Mouse (Mus musculus) small intestine, adult 2 months (tissue): Measurements from ENCODE around the gene Pkd1l1. TPM values are rescaled to one million over a fixed set of nuclear protein-coding genes. Genes with fewer than 3 reads are reported as not detected.

Experiments used
- H3K27ac ChIP-seq: fragments of 200-500 bp; 2 replicates; pipeline ENCODE4 v1.5.1; 2012; ENCODE audit warnings: low read depth, low read length, control low read depth, inconsistent platforms; ENCODE audit not compliant: insufficient read depth
- H3K27me3 ChIP-seq: fragments of 200-500 bp; 2 replicates; pipeline ENCODE4 v1.6.1; 2012; ENCODE audit warnings: mild to moderate bottlenecking, moderate library complexity, low read length, inconsistent platforms; ENCODE audit not compliant: control insufficient read depth, insufficient read depth
- H3K36me3 ChIP-seq: fragments of 200-500 bp; 2 replicates; pipeline ENCODE4 v1.6.1; 2012; ENCODE audit warnings: mild to moderate bottlenecking, low read length, control low read depth, inconsistent platforms; ENCODE audit not compliant: control insufficient read depth, insufficient read depth
- H3K4me1 ChIP-seq: fragments of 200-500 bp; 2 replicates; pipeline ENCODE4 v1.6.1; 2012; ENCODE audit warnings: low read length, inconsistent platforms, mixed read lengths; ENCODE audit not compliant: control insufficient read depth, insufficient read depth, insufficient read length
- H3K4me3 ChIP-seq: fragments of 200-500 bp; 2 replicates; pipeline ENCODE4 v1.5.1; 2012; ENCODE audit warnings: low read depth, mild to moderate bottlenecking, control low read depth, inconsistent platforms, low read length, moderate library complexity
- CTCF ChIP-seq: fragments of 200-500 bp; IDR thresholded peaks from 2 replicates; pipeline ENCODE4 v1.5.1; 2012; ENCODE audit warnings: low read depth, mild to moderate bottlenecking, control low read depth, inconsistent platforms, low read length, moderate library complexity, mixed read lengths; ENCODE audit not compliant: insufficient replicate concordance, insufficient read length; ENCODE audit errors: extremely low read depth
- POLR2A ChIP-seq: fragments of 200-500 bp; IDR thresholded peaks from 2 replicates; pipeline ENCODE4 v1.6.1; 2012; ENCODE audit warnings: low read depth, mild to moderate bottlenecking, control low read depth, inconsistent platforms, low read length, moderate library complexity
- WGBS: fragments of 180-500 bp; shearing (Covaris S2); methylation state at CpG from one replicate; pipeline ENCODE4 v1.1.7; 2018; 5-methylcytosine and 5-hydroxymethylcytosine counted together
- polyA plus RNA-seq: library from polyadenylated mRNA; depleted of rRNA; stranded (reverse); fragments of >200 nt; gene quantifications from 2 replicates; pipeline ENCODE4 v1.2.3, GENCODE M21; 2012

Gene Pkd1l1
- polyA plus RNA-seq, 1 experiment, result not detected

DNA sequence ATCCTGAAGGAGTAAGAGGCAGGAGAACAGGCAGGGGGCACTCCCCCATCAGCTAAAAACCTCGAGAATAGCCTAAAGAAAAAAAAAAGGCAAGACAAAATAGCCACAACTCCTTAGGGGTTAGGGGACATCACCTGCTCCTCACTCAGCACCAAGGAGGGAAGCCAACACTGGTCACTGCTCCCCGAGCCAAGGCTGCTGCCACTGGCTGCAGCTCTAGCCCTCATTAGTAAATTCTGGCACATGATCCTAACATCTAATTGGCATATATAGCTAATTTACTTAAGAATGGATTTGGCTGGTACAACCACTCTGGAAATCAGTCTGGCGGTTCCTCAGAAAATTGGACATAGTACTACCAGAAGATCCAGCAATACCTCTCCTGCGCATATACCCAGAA, 166.1 kb downstream of the Pkd1l1 start:
- Histone ChIP-seq H3K4me3 (no peak overlapping the region), H3K36me3 (no peaks in the 10 kb centered on the region), H3K27ac (no peak overlapping the region), H3K27me3 (no peaks in the 10 kb centered on the region), H3K4me1 (no peaks in the 10 kb centered on the region)
- TF ChIP-seq POLR2A (no peak), CTCF (no peak)
- 78% methylated on average over 4 of the region's 4 CpGs for WGBS

GRCm38 (mm10) chr11:8804178-8804577, 168.9 kb downstream of the Pkd1l1 start:
- Histone ChIP-seq H3K27me3 (no peaks in the 10 kb centered on the region; the same call in 1 of the 2 replicates), H3K4me1 (no peaks in the 10 kb centered on the region), H3K36me3 (no peaks in the 10 kb centered on the region), H3K27ac (no peak overlapping the region), H3K4me3 (no peak overlapping the region)
- TF ChIP-seq POLR2A (no peak), CTCF (no peak)
- WGBS, result 89% methylated on average over 3 of the region's 3 CpGs

GRCm38 (mm10) chr11:8797486-8797885, 175.6 kb downstream of the Pkd1l1 start:
- no peaks in the 10 kb centered on the region for H3K4me1 ChIP-seq
- H3K36me3 ChIP-seq, result no peaks in the 10 kb centered on the region
- no peaks in the 10 kb centered on the region; the same call in 1 of the 2 replicates for H3K27me3 ChIP-seq
- 60% methylated on average over 5 of the region's 5 CpGs for WGBS
- no peak overlapping the region for H3K4me3 ChIP-seq
- no peak for TF ChIP-seq POLR2A
- TF ChIP-seq CTCF, result no peak
- H3K27ac ChIP-seq, result no peak overlapping the region

DNA sequence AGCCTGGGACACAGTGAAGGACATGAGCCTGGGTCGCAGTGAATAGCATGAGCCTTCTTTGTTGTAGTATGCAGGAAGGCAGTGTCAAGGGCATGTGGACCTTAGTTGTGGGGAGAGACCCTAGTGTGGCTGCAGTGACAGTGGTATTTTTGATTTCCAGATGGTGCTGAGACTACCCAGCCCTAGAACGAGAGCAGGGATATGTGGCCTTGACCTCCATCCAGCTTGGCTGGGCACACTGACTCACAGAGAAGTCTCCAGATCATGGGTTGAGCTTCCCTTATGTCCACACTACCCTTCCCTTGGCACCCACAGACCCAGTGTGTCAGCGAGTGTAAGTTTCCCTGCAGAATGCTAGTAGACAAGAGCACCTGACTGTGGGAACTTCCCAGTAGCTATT, 178.0 kb downstream of the Pkd1l1 start:
- 87% methylated on average over 3 of the region's 3 CpGs for WGBS
- no peak for TF ChIP-seq POLR2A
- no peak for TF ChIP-seq CTCF
- Histone ChIP-seq H3K4me3 (no peak overlapping the region), H3K4me1 (no peaks in the 10 kb centered on the region), H3K27me3 (no peaks in the 10 kb centered on the region), H3K27ac (no peak overlapping the region), H3K36me3 (no peaks in the 10 kb centered on the region)

GRCm38 (mm10) chr11:8792146-8792545, 180.9 kb downstream of the Pkd1l1 start:
- H3K4me3 ChIP-seq, result no peak overlapping the region
- no peak overlapping the region for H3K27ac ChIP-seq
- H3K4me1 ChIP-seq, result no peaks in the 10 kb centered on the region; the same call in 1 of the 2 replicates
- TF ChIP-seq POLR2A, result no peak
- TF ChIP-seq CTCF, result no peak
- WGBS, result 50% methylated on average over 2 of the region's 2 CpGs
- no peaks in the 10 kb centered on the region for H3K36me3 ChIP-seq
- no peaks in the 10 kb centered on the region for H3K27me3 ChIP-seq

- H3K27ac ChIP-seq, result no peak overlapping the region
- no peaks in the 10 kb centered on the region for H3K36me3 ChIP-seq
- no peak overlapping the region for H3K4me3 ChIP-seq
- no peaks in the 10 kb centered on the region; the same call in 1 of the 2 replicates for H3K4me1 ChIP-seq
- no peaks in the 10 kb centered on the region for H3K27me3 ChIP-seq
- WGBS, result 78% methylated on average over 5 of the region's 5 CpGs
- no peak for TF ChIP-seq POLR2A
- no peak for TF ChIP-seq CTCF
Observed at GRCm38 (mm10) chr11:8789186-8789585, 183.9 kb downstream of the Pkd1l1 start.

GRCm38 (mm10) chr11:8787604-8788003, 185.5 kb downstream of the Pkd1l1 start:
- 27% methylated on average over 3 of the region's 3 CpGs for WGBS
- H3K4me3 ChIP-seq, result no peak overlapping the region
- no peak for TF ChIP-seq CTCF
- no peak for TF ChIP-seq POLR2A
- no peaks in the 10 kb centered on the region; the same call in 1 of the 2 replicates for H3K4me1 ChIP-seq
- no peaks in the 10 kb centered on the region for H3K36me3 ChIP-seq
- H3K27me3 ChIP-seq, result no peaks in the 10 kb centered on the region
- no peak overlapping the region for H3K27ac ChIP-seq
